Comparison of ENCODE assay signal across 8 mouse cellular contexts in genomic region chr8:93809686-93810027, GRCm38 (mm10). TPM values are rescaled to one million over a fixed set of nuclear protein-coding genes. Genes with fewer than 3 reads are reported as not detected.
A peak's percentile ranks its signal among the peaks of the same experiment; 100 is the strongest.
DNase-seq lines count a peak whose midpoint lies in the region; ATAC-seq and TF ChIP-seq lines count a peak whose summit lies in the region.

Gnao1 (plus strand) TSS chr8:93809966.

- 5% methylated on average over 9 of the region's 9 CpGs for WGBS in cerebellum, adult 2 months
- WGBS in heart, embryonic 16.5 days: 11% methylated on average over 9 of the region's 9 CpGs
- WGBS in olfactory bulb, adult 2 months: 8% methylated on average over 9 of the region's 9 CpGs

- no peaks in the 10 kb centered on the region for H3K27me3 ChIP-seq in cerebellum, adult 2 months (ENCODE audit: control insufficient read depth, insufficient read depth, low read length)
- H3K27me3 ChIP-seq in heart, embryonic 16.5 days (ENCODE audit: control insufficient read depth, insufficient read depth, low read length): 0 out of 2 replicates have a peak, but pooled peaks cover 9% of the 10 kb centered on the region

- intact Hi-C loops in left cerebral cortex, postnatal 36 days (cut with DNase I): loop anchor here (2.0 to 5.0 kb wide), 3 partner anchors 123 to 237 kb away; no protein-coding TSS in a partner anchor

- H3K4me2 ChIP-seq in heart, embryonic 16.5 days (ENCODE audit: low read depth, low read length): peak within 1 kb of the TSS; percentile 82

- H3K27ac ChIP-seq in cerebellum, adult 2 months (ENCODE audit: insufficient read depth, low read length): peak within 1 kb of the TSS; percentile 63
- H3K27ac ChIP-seq in heart, embryonic 16.5 days (ENCODE audit: low read length): peak within 1 kb of the TSS; percentile 60
- peak within 1 kb of the TSS; percentile 80 for H3K27ac ChIP-seq in olfactory bulb, adult 2 months (ENCODE audit: insufficient read depth, low read depth, low read length)

- DNase-seq in cerebellum, adult 2 months: no peak
- no peak for DNase-seq in cerebellum, adult 11 months
- peak; percentile 76 to 77 for DNase-seq in right cerebral cortex, postnatal 10 days (ENCODE audit: low spot score in 2 of 2)
- DNase-seq in right cerebral cortex, postnatal 4 days: no peak
- DNase-seq in left cerebral cortex, postnatal 36 days (ENCODE audit: low spot score in 2 of 2): no peak
- DNase-seq in thymus, postnatal 14 days: no peak

- peak within 1 kb of the TSS; percentile 99 for H3K4me3 ChIP-seq in cerebellum, adult 2 months (replicated peaks; ENCODE audit: insufficient read depth, low read depth, low read length)
- peak within 1 kb of the TSS; percentile 77 for H3K4me3 ChIP-seq in heart, embryonic 16.5 days (ENCODE audit: low read length)
- peak within 1 kb of the TSS; percentile 80 for H3K4me3 ChIP-seq in olfactory bulb, adult 2 months (ENCODE audit: insufficient read depth, low read depth, low read length)

- no peak for ATAC-seq in heart, embryonic 16.5 days (replicated peaks; ENCODE audit: extremely low read depth, insufficient read depth, low FRiP score)

- TF ChIP-seq POLR2A in cerebellum, adult 2 months (IDR thresholded peaks at IDR 0.05; ENCODE audit: borderline replicate concordance, insufficient read depth, low read length): no peak
- TF ChIP-seq POLR2A in olfactory bulb, adult 2 months (IDR thresholded peaks at IDR 0.05; ENCODE audit: insufficient read depth, low read depth, low read length): no peak

- no peaks in the 10 kb centered on the region for H3K4me1 ChIP-seq in cerebellum, adult 2 months (ENCODE audit: control insufficient read depth, insufficient read depth, low read length)
- peaks cover 5% of the 10 kb centered on the region; the same call in 1 of the 2 replicates for H3K4me1 ChIP-seq in heart, embryonic 16.5 days (ENCODE audit: control insufficient read depth, insufficient read depth, low read length)
- H3K4me1 ChIP-seq in olfactory bulb, adult 2 months (ENCODE audit: control insufficient read depth, insufficient read depth, low read length): 0 out of 2 replicates have a peak, but pooled peaks cover under 1% of the 10 kb centered on the region

- H3K36me3 ChIP-seq in heart, embryonic 16.5 days (ENCODE audit: control insufficient read depth, insufficient read depth): no peaks in the 10 kb centered on the region

- no peaks in the 10 kb centered on the region for H3K9me3 ChIP-seq in heart, embryonic 16.5 days (replicated peaks; ENCODE audit: control insufficient read depth, low read length)

- no peak for TF ChIP-seq CTCF in cerebellum, adult 2 months (IDR thresholded peaks at IDR 0.05; ENCODE audit: borderline replicate concordance, insufficient read depth, low read depth, low read length)
- no peak for TF ChIP-seq CTCF in olfactory bulb, adult 2 months (IDR thresholded peaks at IDR 0.05; ENCODE audit: insufficient read depth, low read depth, low read length)

- H3K9ac ChIP-seq in heart, embryonic 16.5 days (ENCODE audit: low read length): peak within 1 kb of the TSS; percentile 83

RNA-seq across cellular contexts. Expression of gene Gnao1, which starts in this region (rescaled TPM):
- 345 and 365 TPM in 2 replicates for polyA plus RNA-seq in cerebellum, adult 2 months (2012; rRNA removed)
- 10.1 and 10.8 TPM in 2 replicates for polyA plus RNA-seq in heart, embryonic 16.5 days (2015; fragmentation: Nextera tagmentation; extraction: Ambion mirVana)
- 100 to 1,000 TPM; 735 to 741 TPM for total RNA-seq in left cerebral cortex, postnatal 36 days (2021)
- polyA plus RNA-seq in olfactory bulb, adult 2 months (2012; ENCODE audit: insufficient read depth, insufficient read length, low replicate concordance, missing spikeins): 636 TPM in 1 of 2 replicates, not detected in the other

Comparison
In these comparisons a context has a peak if more than half of its experiments do, and no peak if none do; other contexts are left out.
1. RNA of gene Gnao1 (polyA plus RNA-seq): 345 to 365 TPM in cerebellum, adult 2 months and 636 TPM in olfactory bulb, adult 2 months; 10.1 to 10.8 TPM in heart, embryonic 16.5 days; every median in the first group is over 10 times any median in the second.
2. DNase-seq: peak in right cerebral cortex, postnatal 10 days (2 of 2); none in cerebellum, adult 2 months (0 of 2), cerebellum, adult 11 months (single experiment), right cerebral cortex, postnatal 4 days (single experiment), left cerebral cortex, postnatal 36 days (0 of 2) and thymus, postnatal 14 days (single experiment).
3. Peak in every context shown above with its lines, with median percentiles within 50 percentile points of each other: H3K27ac ChIP-seq and H3K4me3 ChIP-seq.